Mouse (Mus musculus) spleen, adult 2 months (tissue): Measurements from ENCODE around the gene Smim24. TPM values are rescaled to one million over a fixed set of nuclear protein-coding genes. Genes with fewer than 3 reads are reported as not detected.
A peak's percentile ranks its signal among the peaks of the same experiment; 100 is the strongest.

Experiments
- DNase-seq, 2 experiments: peaks; one replicate each; pipeline versions ENCODE4 v3.0.0 to v3.0.0-alpha.2; 2012 to 2021; ENCODE audit warnings: low spot score in 2 of 2, low read depth in 1 of 2
- H3K27ac ChIP-seq: fragments of 200-500 bp; 2 replicates; pipeline ENCODE4 v1.5.1; 2012; ENCODE audit warnings: low read length, inconsistent platforms; ENCODE audit not compliant: insufficient read depth
- H3K27me3 ChIP-seq: fragments of 200-500 bp; 2 replicates; pipeline ENCODE4 v1.6.1; 2012; ENCODE audit warnings: mild to moderate bottlenecking, moderate library complexity, low read length, inconsistent platforms; ENCODE audit not compliant: control insufficient read depth, insufficient read depth
- H3K36me3 ChIP-seq: fragments of 200-500 bp; 2 replicates; pipeline ENCODE4 v1.6.1; 2012; ENCODE audit warnings: mild to moderate bottlenecking, low read length, inconsistent platforms; ENCODE audit not compliant: control insufficient read depth, insufficient read depth
- H3K4me1 ChIP-seq: fragments of 200-500 bp; 2 replicates; pipeline ENCODE4 v1.6.1; 2011; ENCODE audit warnings: inconsistent platforms; ENCODE audit not compliant: control insufficient read depth, insufficient read depth, insufficient read length
- H3K4me3 ChIP-seq: fragments of 200-500 bp; 2 replicates; pipeline ENCODE4 v1.5.1; 2011; ENCODE audit warnings: mild to moderate bottlenecking, inconsistent platforms; ENCODE audit not compliant: insufficient read depth, insufficient read length; ENCODE audit errors: extremely low read depth
- CTCF ChIP-seq: fragments of 200-500 bp; IDR thresholded peaks from 2 replicates; pipeline ENCODE4 v1.5.1; 2011; ENCODE audit warnings: mild to moderate bottlenecking, inconsistent platforms; ENCODE audit not compliant: insufficient read depth, insufficient read length, insufficient replicate concordance; ENCODE audit errors: extremely low read depth
- POLR2A ChIP-seq: fragments of 200-500 bp; IDR thresholded peaks from 2 replicates; pipeline ENCODE4 v1.6.1; 2011; ENCODE audit warnings: low read depth, low read length, inconsistent platforms
- WGBS: fragments of 180-500 bp; shearing (Covaris S2); methylation state at CpG from one replicate; pipeline ENCODE4 v1.1.7; 2018; 5-methylcytosine and 5-hydroxymethylcytosine counted together
- polyA plus RNA-seq: library from polyadenylated mRNA; depleted of rRNA; stranded (reverse); fragments of >200 nt; gene quantifications from 2 replicates; pipeline ENCODE4 v1.2.3, GENCODE M21; 2012

Gene Smim24
- polyA plus RNA-seq, 1 experiment: 18.3 TPM

DNA sequence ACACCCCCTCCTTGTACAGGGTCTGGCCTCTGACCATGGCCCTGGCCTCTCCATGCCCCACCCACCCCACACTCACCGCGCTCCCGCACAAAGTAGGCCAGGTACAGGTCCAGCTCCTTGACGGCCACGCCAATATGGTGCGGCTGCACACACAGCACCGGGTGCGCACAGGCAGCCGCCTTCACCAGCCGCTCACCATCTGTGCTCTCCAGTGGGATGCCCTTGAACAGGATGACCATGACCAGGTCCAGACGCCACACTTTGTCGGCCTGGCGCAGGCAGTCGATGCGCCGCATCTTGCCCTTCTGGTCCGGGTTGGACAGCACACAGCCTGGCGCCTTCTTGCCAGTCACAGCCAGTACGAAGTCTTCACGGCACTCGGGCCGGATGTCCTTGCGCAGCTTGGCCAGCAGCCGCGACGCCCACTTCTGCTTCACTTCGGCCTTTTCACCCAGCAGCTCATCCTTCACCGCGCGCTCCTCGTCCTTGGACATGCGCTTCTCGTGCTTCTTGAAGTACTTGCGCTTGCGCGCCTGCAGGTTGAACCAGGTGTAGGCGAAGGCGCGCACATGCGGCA lies 27.4 kb downstream of the Smim24 start:
- 0 out of 2 replicates have a peak, but pooled peaks cover 2% of the 10 kb centered on the region for H3K36me3 ChIP-seq
- H3K4me3 ChIP-seq: no peak overlapping the region
- DNase-seq: peak in 1 of 2 experiments; percentile 3
- no peak overlapping the region for H3K27ac ChIP-seq
- 96% methylated on average over 40 of the region's 40 CpGs for WGBS
- H3K4me1 ChIP-seq: peaks cover 4% of the 10 kb centered on the region
- no peak for TF ChIP-seq POLR2A
- TF ChIP-seq CTCF: no peak
- no peaks in the 10 kb centered on the region for H3K27me3 ChIP-seq

DNA sequence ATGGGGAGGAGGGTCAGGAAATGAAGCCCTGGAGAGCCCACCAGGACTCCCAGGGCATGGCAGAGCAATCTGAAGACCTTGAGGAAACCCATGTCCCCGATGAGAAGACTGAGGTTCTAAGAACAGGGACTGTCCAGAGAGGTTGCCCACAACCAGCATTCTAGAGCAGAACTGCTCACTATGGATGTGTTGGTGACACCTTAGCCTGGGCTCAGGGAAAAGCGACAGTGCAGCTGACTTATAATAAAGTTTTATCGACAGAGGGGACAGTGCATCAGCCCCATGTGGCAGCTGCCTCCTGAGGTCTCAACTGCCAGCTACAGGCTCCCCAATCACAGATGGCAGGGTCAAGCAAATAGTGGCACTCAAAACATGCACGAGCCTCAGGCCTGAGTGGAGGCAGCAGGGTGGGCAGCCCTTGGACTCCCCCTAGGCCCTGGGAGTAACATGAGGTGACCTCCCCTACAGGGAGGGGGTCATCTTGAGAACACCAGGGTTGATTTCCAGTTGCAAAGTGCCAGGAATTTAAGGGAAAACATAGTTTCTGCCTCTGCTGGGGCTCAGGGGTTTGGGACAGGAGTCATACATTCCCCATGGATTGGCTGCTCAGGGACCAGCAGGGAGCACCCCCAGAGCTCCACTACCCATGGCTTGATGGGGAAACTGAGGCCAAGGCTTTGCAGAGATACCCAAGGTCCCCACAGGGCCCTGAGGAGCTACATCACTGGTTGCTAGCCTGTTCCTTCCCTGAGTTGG lies 28.4 kb downstream of the Smim24 start:
- Histone ChIP-seq H3K27me3 (no peaks in the 10 kb centered on the region), H3K4me1 (peaks cover 7% of the 10 kb centered on the region)

DNA sequence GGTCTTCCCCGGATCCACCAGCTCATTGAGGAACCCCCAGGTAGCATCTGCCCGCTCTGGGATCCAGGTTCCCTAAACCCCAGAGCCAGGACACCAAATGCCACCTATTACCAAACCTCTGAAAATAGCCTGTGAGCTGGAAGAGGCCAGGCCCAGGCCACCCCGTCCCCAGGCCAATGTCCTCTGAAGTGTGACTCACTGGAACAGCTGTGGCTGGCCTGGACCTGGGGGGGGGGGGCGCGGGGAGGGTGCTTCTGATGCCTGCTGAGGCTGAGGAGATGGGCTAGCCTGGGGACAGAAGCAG lies 28.9 kb downstream of the Smim24 start:
- H3K4me1 ChIP-seq: peaks cover 11% of the 10 kb centered on the region
- 0 out of 2 replicates have a peak, but pooled peaks cover 2% of the 10 kb centered on the region for H3K36me3 ChIP-seq
- H3K27ac ChIP-seq: no peak overlapping the region
- no peak for DNase-seq
- H3K27me3 ChIP-seq: no peaks in the 10 kb centered on the region; the same call in 1 of the 2 replicates
- TF ChIP-seq POLR2A: no peak
- TF ChIP-seq CTCF: no peak
- H3K4me3 ChIP-seq: no peak overlapping the region
- 73% methylated on average over 5 of the region's 5 CpGs for WGBS

More for the DNA sequence above, 28.4 kb downstream of the Smim24 start:
- DNase-seq: peak in 1 of 2 experiments; percentile 2
- Histone ChIP-seq H3K4me3 (no peak overlapping the region), H3K27ac (no peak overlapping the region), H3K36me3 (0 out of 2 replicates have a peak, but pooled peaks cover 2% of the 10 kb centered on the region)
- 82% methylated on average over 4 of the region's 4 CpGs for WGBS
- TF ChIP-seq CTCF (no peak), POLR2A (no peak)

DNA sequence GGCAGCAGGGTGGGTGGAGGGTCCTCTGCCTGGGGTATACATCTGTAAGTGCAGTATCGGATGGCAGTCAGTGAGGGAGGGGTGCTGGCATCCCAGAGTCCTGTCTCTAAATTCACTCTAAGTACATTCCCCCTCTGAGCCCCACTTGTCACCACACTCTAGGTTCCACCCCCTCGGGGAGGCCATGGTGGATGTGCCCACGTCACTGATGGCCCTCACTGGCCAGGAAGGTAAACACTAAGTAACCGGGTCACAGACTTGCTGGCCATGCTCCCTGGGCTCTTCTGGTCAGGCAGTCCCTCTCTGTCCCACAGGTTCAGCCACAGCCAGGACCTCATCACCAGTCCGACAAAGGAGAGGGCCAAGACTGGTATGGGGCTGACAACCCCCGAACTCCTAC lies 29.3 kb downstream of the Smim24 start:
- no peak overlapping the region for H3K27ac ChIP-seq
- H3K4me3 ChIP-seq: no peak overlapping the region
- no peak for TF ChIP-seq CTCF
- no peak for TF ChIP-seq POLR2A
- H3K36me3 ChIP-seq: 0 out of 2 replicates have a peak, but pooled peaks cover 2% of the 10 kb centered on the region
- no peak for DNase-seq
- H3K27me3 ChIP-seq: peaks cover 4% of the 10 kb centered on the region
- WGBS: 87% methylated on average over 6 of the region's 6 CpGs
- peaks cover 8% of the 10 kb centered on the region; the same call in 1 of the 2 replicates for H3K4me1 ChIP-seq

DNA sequence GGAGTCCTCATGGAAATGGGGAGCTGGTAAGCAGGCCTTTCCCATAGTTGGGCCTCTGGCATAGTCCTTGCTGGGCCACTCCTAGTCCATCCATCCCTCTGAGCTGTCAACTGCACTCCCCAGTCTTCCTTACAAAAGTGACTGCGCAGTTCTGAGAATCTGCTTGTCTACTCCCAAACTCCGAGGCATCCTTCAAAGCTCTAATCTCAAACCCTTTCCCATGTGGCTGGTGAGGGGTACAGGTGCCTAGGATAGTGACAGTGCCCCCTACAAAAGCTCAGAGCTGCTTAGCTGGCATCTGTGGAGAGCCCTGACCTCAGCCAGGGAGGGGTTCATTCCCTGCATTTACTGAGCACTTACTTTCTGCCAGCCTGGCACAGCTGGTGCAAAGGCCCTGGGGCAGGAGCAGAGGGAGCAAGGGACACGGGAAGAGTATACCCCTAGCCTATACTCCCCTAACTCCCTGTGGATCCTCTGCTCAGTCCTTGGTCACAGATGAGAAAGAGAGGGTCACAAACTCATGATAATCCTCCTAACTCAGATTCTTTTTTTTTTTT lies 29.9 kb downstream of the Smim24 start:
- Histone ChIP-seq H3K36me3 (0 out of 2 replicates have a peak, but pooled peaks cover under 1% of the 10 kb centered on the region), H3K27me3 (peaks cover 5% of the 10 kb centered on the region), H3K4me1 (peaks cover 8% of the 10 kb centered on the region; the same call in 1 of the 2 replicates), H3K4me3 (no peak overlapping the region), H3K27ac (no peak overlapping the region)
- TF ChIP-seq POLR2A (no peak), CTCF (no peak)
- DNase-seq: peak in 1 of 2 experiments; percentile 2
- WGBS: 83% methylated on average over 3 of the region's 3 CpGs

DNA sequence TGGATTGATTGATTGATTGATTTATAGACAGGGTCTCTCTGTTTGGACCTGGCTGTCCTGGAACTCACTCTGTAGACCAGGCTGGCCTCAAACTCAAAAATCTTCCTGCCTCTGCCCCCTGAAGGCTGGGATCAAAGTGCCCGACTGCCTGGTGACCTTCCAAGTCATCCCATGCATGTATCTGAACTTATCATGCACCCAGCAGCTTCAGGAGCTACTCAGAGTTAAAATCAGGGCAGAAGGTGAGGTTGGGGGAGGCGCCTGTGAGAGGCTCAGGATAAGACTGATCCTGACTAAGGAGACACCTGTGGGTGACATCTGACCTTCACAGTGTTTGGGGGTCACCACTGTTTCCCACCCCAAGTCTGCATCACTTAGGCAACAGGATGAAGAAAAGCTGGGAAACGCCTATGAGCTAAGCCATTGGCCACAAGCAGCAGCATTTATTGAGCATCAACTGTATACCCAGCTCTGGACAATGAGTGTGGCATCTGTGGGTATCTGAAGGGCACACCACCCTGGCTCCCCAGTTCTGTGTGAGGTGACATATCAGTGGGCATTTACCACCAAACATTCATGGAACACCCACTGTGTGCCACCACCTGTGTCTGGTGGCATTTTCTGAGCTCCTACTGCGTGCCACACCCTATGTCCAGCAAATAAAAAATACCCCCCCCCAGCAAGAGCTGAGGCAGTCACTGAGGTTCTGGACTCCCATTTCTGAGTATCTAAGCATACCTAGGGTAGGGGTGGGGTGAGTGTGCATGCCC lies 30.8 kb downstream of the Smim24 start:
- H3K27me3 ChIP-seq: peaks cover 5% of the 10 kb centered on the region
- no peak overlapping the region for H3K27ac ChIP-seq
- no peak overlapping the region for H3K4me3 ChIP-seq
- 76% methylated on average over 4 of the region's 4 CpGs for WGBS
- DNase-seq: peak in 1 of 2 experiments; percentile 2
- TF ChIP-seq POLR2A (no peak), CTCF (no peak)
- H3K36me3 ChIP-seq: no peaks in the 10 kb centered on the region
- peaks cover 8% of the 10 kb centered on the region; the same call in 1 of the 2 replicates for H3K4me1 ChIP-seq
